Mouse (Mus musculus) ES-E14 (cell line): ENCODE data around the gene Dock9.

Source experiments
- MAFK ChIP-seq: IDR thresholded peaks from 2 replicates; pipeline ENCODE4 v1.6.1; 2014; ENCODE audit warnings: mild to moderate bottlenecking, low read depth, low read length, inconsistent platforms; ENCODE audit not compliant: insufficient read depth
- ZC3H11A ChIP-seq: IDR thresholded peaks from 2 replicates; pipeline ENCODE4 v1.6.1; 2012; ENCODE audit warnings: low read depth, mild to moderate bottlenecking, inconsistent platforms, low read length, borderline replicate concordance

- TF ChIP-seq ZC3H11A = no peak
- TF ChIP-seq MAFK = no peak
Observed at GRCm38 (mm10) chr14:121708244-121708643, 89.4 kb downstream of the Dock9 start.
